Mouse (Mus musculus) forebrain, embryonic 13.5 days (tissue): ENCODE results near the gene Dyrk3. TPM values are rescaled to one million over a fixed set of nuclear protein-coding genes. Genes with fewer than 3 reads are reported as not detected.
A peak's percentile ranks its signal among the peaks of the same experiment; 100 is the strongest.

Experiments
- ATAC-seq: fragments of 200-750 bp; cut with Nextera tagmentation; 2 replicates; pipeline ENCODE4 v1.8.0; 2017
- H3K27ac ChIP-seq: fragments of 300-500 bp; sonication (generic); 2 replicates; pipeline ENCODE4 v1.5.1; 2015; ENCODE audit warnings: inconsistent platforms, mild to moderate bottlenecking, moderate library complexity
- H3K27me3 ChIP-seq: fragments of 300-500 bp; sonication (generic); 2 replicates; pipeline ENCODE4 v1.6.1; 2015; ENCODE audit warnings: mild to moderate bottlenecking, inconsistent platforms
- H3K36me3 ChIP-seq: fragments of 300-500 bp; sonication (generic); 2 replicates; pipeline ENCODE4 v1.6.1; 2015; ENCODE audit warnings: mild to moderate bottlenecking, inconsistent platforms; ENCODE audit not compliant: poor library complexity, severe bottlenecking
- H3K4me1 ChIP-seq: fragments of 300-500 bp; sonication (generic); 2 replicates; pipeline ENCODE4 v1.6.1; 2015; ENCODE audit warnings: inconsistent platforms
- H3K4me2 ChIP-seq: fragments of 300-500 bp; sonication (generic); 2 replicates; pipeline ENCODE4 v1.6.1; 2015; ENCODE audit warnings: inconsistent platforms, mild to moderate bottlenecking, moderate library complexity
- H3K4me3 ChIP-seq: fragments of 300-500 bp; sonication (generic); 2 replicates; pipeline ENCODE4 v1.5.1; 2015; ENCODE audit warnings: mild to moderate bottlenecking, inconsistent platforms
- H3K9ac ChIP-seq: fragments of 300-500 bp; sonication (generic); 2 replicates; pipeline ENCODE4 v1.6.1; 2015; ENCODE audit warnings: mild to moderate bottlenecking, inconsistent platforms
- H3K9me3 ChIP-seq: fragments of 300-500 bp; sonication (generic); replicated peaks from 2 replicates; pipeline ENCODE4 v1.6.1; 2016; ENCODE audit warnings: inconsistent platforms
- WGBS: fragments of 180-500 bp; shearing (Covaris S2); methylation state at CpG from one replicate; pipeline ENCODE4 v1.1.7; 2015; 5-methylcytosine and 5-hydroxymethylcytosine counted together
- polyA plus RNA-seq: library from polyadenylated mRNA; unstranded; fragments of >200 nt; fragmentation: Nextera tagmentation; extraction: Ambion mirVana; gene quantifications from 2 replicates; pipeline ENCODE4 v1.2.1, GENCODE M21; 2015

The Dyrk3 gene
- polyA plus RNA-seq, 1 experiment from 2014 or later, result 16.7 TPM

- Histone ChIP-seq H3K27me3 (no peaks in the 10 kb centered on the region), H3K9me3 (no peaks in the 10 kb centered on the region), H3K4me1 (peaks cover 37% of the 10 kb centered on the region), H3K27ac (peak within 1 kb of the TSS; percentile 79), H3K4me2 (peak within 1 kb of the TSS; percentile 81), H3K36me3 (no peaks in the 10 kb centered on the region), H3K9ac (peak within 1 kb of the TSS; percentile 94), H3K4me3 (peak within 1 kb of the TSS; percentile 92)
- ATAC-seq, result peak; percentile 95
- WGBS, result under 1% methylated on average over 25 of the region's 32 CpGs
Observed at GRCm38 (mm10) chr1:131097700-131098094, 40.4 kb downstream of the Dyrk3 start, which contains the start of gene Mapkapk2. Mapkapk2 (minus strand) TSS chr1:131097826.

- peak; percentile 56 for ATAC-seq
- peak overlapping the region; percentile 92 for H3K4me3 ChIP-seq
- peak overlapping the region; percentile 81 for H3K4me2 ChIP-seq
- peak overlapping the region; percentile 94 for H3K9ac ChIP-seq
- under 1% methylated on average over 79 of the region's 98 CpGs for WGBS
- H3K36me3 ChIP-seq, result no peaks in the 10 kb centered on the region
- H3K9me3 ChIP-seq, result no peaks in the 10 kb centered on the region
- H3K27ac ChIP-seq, result peak overlapping the region; percentile 79
- H3K4me1 ChIP-seq, result peaks cover 37% of the 10 kb centered on the region
- no peaks in the 10 kb centered on the region for H3K27me3 ChIP-seq
Observed at GRCm38 (mm10) chr1:131096803-131097699, 41.1 kb downstream of the Dyrk3 start.

GRCm38 (mm10) chr1:131096132-131096695, 41.9 kb downstream of the Dyrk3 start:
- H3K36me3 ChIP-seq, result no peaks in the 10 kb centered on the region
- H3K27ac ChIP-seq, result peak overlapping the region; percentile 79
- no peaks in the 10 kb centered on the region for H3K9me3 ChIP-seq
- WGBS, result 26% methylated on average over 9 of the region's 9 CpGs
- no peak for ATAC-seq
- H3K4me1 ChIP-seq, result peaks cover 41% of the 10 kb centered on the region
- peak overlapping the region; percentile 94 for H3K9ac ChIP-seq
- H3K27me3 ChIP-seq, result no peaks in the 10 kb centered on the region
- H3K4me3 ChIP-seq, result peak overlapping the region; percentile 92
- peak overlapping the region; percentile 81 for H3K4me2 ChIP-seq

- peak overlapping the region; percentile 27; the same call in 1 of the 2 replicates for H3K27ac ChIP-seq
- H3K36me3 ChIP-seq, result no peaks in the 10 kb centered on the region
- ATAC-seq, result peak; percentile 9; the same call in 1 of the 2 replicates
- H3K9me3 ChIP-seq, result no peaks in the 10 kb centered on the region
- H3K9ac ChIP-seq, result peak overlapping the region; percentile 94
- H3K4me3 ChIP-seq, result peak overlapping the region; percentile 92
- H3K4me1 ChIP-seq, result peaks cover 48% of the 10 kb centered on the region
- no peaks in the 10 kb centered on the region for H3K27me3 ChIP-seq
- H3K4me2 ChIP-seq, result peak overlapping the region; percentile 81
- WGBS, result 12% methylated on average over 8 of the region's 8 CpGs
Observed at GRCm38 (mm10) chr1:131095574-131095973, 42.6 kb downstream of the Dyrk3 start.

GRCm38 (mm10) chr1:131093889-131094288, 44.3 kb downstream of the Dyrk3 start:
- Histone ChIP-seq H3K4me3 (no peak overlapping the region), H3K4me1 (peaks cover 65% of the 10 kb centered on the region), H3K27ac (no peak overlapping the region), H3K9me3 (no peaks in the 10 kb centered on the region), H3K27me3 (no peaks in the 10 kb centered on the region), H3K9ac (no peak overlapping the region), H3K4me2 (peak overlapping the region; percentile 81), H3K36me3 (no peaks in the 10 kb centered on the region)
- no peak for ATAC-seq
- WGBS, result 85% methylated on average over 8 of the region's 8 CpGs

- 96% methylated on average over 3 of the region's 3 CpGs for WGBS
- H3K27me3 ChIP-seq, result no peaks in the 10 kb centered on the region
- H3K27ac ChIP-seq, result no peak overlapping the region
- H3K9ac ChIP-seq, result no peak overlapping the region
- H3K4me2 ChIP-seq, result no peak overlapping the region
- no peak for ATAC-seq
- H3K4me1 ChIP-seq, result peaks cover 68% of the 10 kb centered on the region
- H3K4me3 ChIP-seq, result no peak overlapping the region
- H3K36me3 ChIP-seq, result no peaks in the 10 kb centered on the region
- no peaks in the 10 kb centered on the region for H3K9me3 ChIP-seq
Observed at GRCm38 (mm10) chr1:131092846-131093245, 45.3 kb downstream of the Dyrk3 start.

GRCm38 (mm10) chr1:131092173-131092572, 46.0 kb downstream of the Dyrk3 start:
- Histone ChIP-seq H3K36me3 (no peaks in the 10 kb centered on the region), H3K9me3 (no peaks in the 10 kb centered on the region), H3K9ac (no peak overlapping the region), H3K4me1 (peaks cover 74% of the 10 kb centered on the region), H3K4me3 (no peak overlapping the region), H3K27me3 (no peaks in the 10 kb centered on the region), H3K27ac (no peak overlapping the region), H3K4me2 (no peak overlapping the region)
- ATAC-seq, result no peak
- 91% methylated on average over 3 of the region's 3 CpGs for WGBS

- Histone ChIP-seq H3K27ac (no peak overlapping the region), H3K4me1 (peaks cover 80% of the 10 kb centered on the region), H3K36me3 (no peaks in the 10 kb centered on the region), H3K4me3 (no peak overlapping the region), H3K4me2 (no peak overlapping the region), H3K9ac (no peak overlapping the region), H3K27me3 (no peaks in the 10 kb centered on the region), H3K9me3 (no peaks in the 10 kb centered on the region)
- ATAC-seq, result no peak
- 93% methylated on average over 3 of the region's 3 CpGs for WGBS
Observed at GRCm38 (mm10) chr1:131091481-131091880, 46.7 kb downstream of the Dyrk3 start.

GRCm38 (mm10) chr1:131090877-131091276, 47.3 kb downstream of the Dyrk3 start:
- Histone ChIP-seq H3K9ac (no peak overlapping the region), H3K4me1 (peaks cover 81% of the 10 kb centered on the region), H3K27ac (no peak overlapping the region), H3K4me3 (no peak overlapping the region), H3K9me3 (no peaks in the 10 kb centered on the region), H3K27me3 (no peaks in the 10 kb centered on the region), H3K4me2 (no peak overlapping the region), H3K36me3 (no peaks in the 10 kb centered on the region)
- WGBS, result 82% methylated on average over 4 of the region's 4 CpGs
- ATAC-seq, result no peak

GRCm38 (mm10) chr1:131090261-131090660, 47.9 kb downstream of the Dyrk3 start:
- no peak overlapping the region for H3K9ac ChIP-seq
- no peak overlapping the region for H3K4me3 ChIP-seq
- no peak for ATAC-seq
- H3K27ac ChIP-seq, result no peak overlapping the region
- peaks cover 81% of the 10 kb centered on the region for H3K4me1 ChIP-seq
- no peak overlapping the region for H3K4me2 ChIP-seq
- H3K36me3 ChIP-seq, result no peaks in the 10 kb centered on the region
- 89% methylated on average over 5 of the region's 5 CpGs for WGBS
- H3K9me3 ChIP-seq, result no peaks in the 10 kb centered on the region
- no peaks in the 10 kb centered on the region for H3K27me3 ChIP-seq

- Histone ChIP-seq H3K27ac (no peak overlapping the region), H3K9me3 (no peaks in the 10 kb centered on the region), H3K27me3 (no peaks in the 10 kb centered on the region), H3K36me3 (no peaks in the 10 kb centered on the region), H3K4me2 (no peak overlapping the region), H3K4me1 (peaks cover 81% of the 10 kb centered on the region), H3K4me3 (no peak overlapping the region), H3K9ac (no peak overlapping the region)
- ATAC-seq, result no peak
- 93% methylated on average over 2 of the region's 2 CpGs for WGBS
Observed at GRCm38 (mm10) chr1:131089525-131090127, 48.5 kb downstream of the Dyrk3 start.

- no peak overlapping the region for H3K4me3 ChIP-seq
- no peak overlapping the region for H3K4me2 ChIP-seq
- H3K27me3 ChIP-seq, result no peaks in the 10 kb centered on the region
- no peaks in the 10 kb centered on the region for H3K36me3 ChIP-seq
- no peak for ATAC-seq
- 50% methylated on average over 11 of the region's 11 CpGs for WGBS
- H3K9ac ChIP-seq, result 0 out of 2 replicates have a peak overlapping the region, but pooled peaks have one; percentile 31
- peaks cover 81% of the 10 kb centered on the region for H3K4me1 ChIP-seq
- no peak overlapping the region for H3K27ac ChIP-seq
- H3K9me3 ChIP-seq, result no peaks in the 10 kb centered on the region
Observed at GRCm38 (mm10) chr1:131088547-131088946, 49.6 kb downstream of the Dyrk3 start.
